Mouse (Mus musculus): ENCODE measurements around the gene Agfg2.
"Not testable (repeated sequence)": the region's sequence is repeated elsewhere in the genome, so short reads cannot be mapped to it uniquely, and the experiment has no call there.

Agfg2 gene

DNA sequence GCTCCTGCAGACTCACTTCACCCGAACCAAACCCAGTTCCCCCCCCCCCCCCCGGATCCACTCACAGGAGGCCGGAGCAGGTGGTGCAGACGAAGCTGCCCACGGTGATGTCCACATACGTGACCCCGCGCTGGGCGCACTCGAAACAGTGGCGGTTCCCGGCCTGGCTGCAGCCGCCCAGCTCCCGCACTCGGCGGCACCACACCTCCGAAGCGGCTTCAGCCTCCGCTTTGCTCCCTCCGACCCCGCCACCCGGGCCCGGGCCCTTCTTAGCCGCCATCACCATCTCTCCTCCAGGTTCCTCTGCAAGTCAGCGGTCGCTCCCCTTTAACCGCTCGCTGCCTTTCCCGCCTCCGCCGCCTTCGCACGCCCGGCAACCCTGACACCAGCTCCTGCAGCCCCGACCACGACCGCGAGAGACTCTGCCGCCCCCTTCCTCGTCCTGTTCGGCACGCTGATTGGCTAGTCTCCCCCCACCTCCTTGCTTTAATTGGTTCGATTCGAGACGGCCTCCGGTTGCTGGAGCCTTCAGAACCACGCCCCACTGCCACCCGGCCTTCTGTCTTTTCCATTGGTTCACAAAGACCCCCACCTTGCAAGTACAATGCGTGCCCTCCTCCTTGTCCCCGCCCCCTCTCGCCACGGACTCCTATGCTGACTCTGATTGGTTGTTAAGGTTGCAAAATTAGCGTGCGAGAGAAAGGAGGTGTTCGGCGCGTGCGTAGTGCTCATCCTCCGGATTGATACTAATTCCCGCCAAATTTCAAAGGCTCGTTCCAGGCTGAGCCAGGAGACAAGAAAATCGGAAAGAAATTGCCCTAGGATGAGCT, at the start of gene Agfg2:
Agfg2 (minus strand) TSS at position 433 of the 830 bp plus-strand sequence.
- DNase-seq (ENCODE audit: low spot score), result peak; percentile 96

- no peak for DNase-seq (ENCODE audit: low spot score)
Measured at GRCm38 (mm10) chr5:137733638-137734288, 49.2 kb upstream of the Agfg2 start.

DNA sequence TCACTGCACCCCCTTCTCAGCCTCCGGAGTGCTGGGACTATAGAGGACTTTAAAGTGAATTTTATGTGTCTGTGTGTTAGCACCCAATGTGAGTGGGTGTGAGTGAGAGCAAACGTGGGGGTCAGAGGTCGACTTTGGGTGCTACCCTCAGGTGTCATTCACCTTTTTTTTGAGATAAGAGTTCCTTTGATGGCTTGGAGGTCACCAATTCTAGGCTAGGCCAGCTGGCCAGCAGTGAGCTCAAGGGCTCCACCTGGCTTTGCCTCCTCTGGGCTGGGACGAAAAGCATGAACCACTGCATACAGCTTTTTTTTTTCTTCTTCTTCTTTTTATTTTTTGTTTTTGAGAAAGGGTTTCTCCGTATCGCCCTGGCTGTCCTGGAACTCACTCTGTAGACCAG, 42.2 kb upstream of the Agfg2 start:
- no peak for DNase-seq (ENCODE audit: low spot score)

DNA sequence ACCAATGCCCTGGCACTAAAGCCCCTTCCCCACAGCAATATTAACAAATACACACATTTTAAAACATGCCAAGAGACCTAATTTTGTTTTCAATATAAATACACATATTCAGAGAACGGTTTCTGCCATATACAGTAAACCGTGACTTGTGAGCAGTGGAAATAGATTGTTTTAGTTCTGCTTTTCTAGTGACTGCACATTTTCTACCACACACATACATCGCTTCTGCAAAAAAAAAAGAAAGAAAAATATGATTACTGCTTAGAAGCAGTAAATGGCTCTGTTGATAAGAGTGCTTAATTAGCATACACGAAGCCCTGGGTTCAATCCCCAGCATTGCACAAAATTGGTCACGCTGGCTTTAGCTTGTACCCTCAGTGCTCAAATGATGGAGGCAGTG, 39.3 kb upstream of the Agfg2 start:
- no peak for DNase-seq (ENCODE audit: low spot score)

- not testable (repeated sequence) for DNase-seq (ENCODE audit: low spot score)
Measured at GRCm38 (mm10) chr5:137720558-137721164, 36.1 kb upstream of the Agfg2 start.

GRCm38 (mm10) chr5:137719088-137719487, 34.6 kb upstream of the Agfg2 start:
- DNase-seq (ENCODE audit: low spot score), result no peak

DNA sequence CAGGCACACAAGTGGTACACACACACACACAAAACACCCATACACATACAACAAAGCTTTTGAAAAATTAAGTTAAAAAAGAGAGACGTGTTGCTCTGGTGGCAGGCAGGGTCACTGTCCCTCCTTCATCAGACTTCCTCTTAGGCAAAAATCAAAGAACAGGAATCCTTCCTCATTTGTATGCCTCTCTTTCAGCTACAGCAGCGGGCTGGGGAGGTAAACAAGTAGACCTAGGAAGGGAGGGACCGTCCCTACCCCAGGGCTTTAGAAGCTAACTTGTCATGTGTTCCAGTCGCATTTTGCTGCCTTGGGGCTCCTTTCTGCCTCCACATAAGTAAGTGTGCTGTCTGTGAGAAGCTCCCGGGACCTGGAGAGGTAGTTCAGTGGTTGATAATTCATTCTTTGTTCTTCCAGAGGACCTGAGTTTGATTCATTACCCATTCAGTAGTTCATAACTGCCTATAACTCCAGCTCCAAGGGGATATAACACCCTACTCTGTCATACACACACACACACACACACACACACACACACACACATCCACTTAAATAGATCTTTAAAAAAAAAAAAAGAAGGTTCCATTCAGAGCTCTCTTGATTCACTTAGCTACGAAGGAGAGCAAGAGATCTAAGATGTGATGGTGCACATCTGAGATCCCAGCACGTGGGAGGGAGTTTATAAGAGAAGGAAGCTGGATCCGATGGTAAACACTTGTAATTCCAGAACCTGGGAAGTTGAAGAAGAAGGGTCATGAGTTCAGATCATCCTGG, 33.7 kb upstream of the Agfg2 start:
- no peak for DNase-seq (ENCODE audit: low spot score)

GRCm38 (mm10) chr5:137715685-137716084, 31.2 kb upstream of the Agfg2 start:
- DNase-seq (ENCODE audit: low spot score), result no peak

DNA sequence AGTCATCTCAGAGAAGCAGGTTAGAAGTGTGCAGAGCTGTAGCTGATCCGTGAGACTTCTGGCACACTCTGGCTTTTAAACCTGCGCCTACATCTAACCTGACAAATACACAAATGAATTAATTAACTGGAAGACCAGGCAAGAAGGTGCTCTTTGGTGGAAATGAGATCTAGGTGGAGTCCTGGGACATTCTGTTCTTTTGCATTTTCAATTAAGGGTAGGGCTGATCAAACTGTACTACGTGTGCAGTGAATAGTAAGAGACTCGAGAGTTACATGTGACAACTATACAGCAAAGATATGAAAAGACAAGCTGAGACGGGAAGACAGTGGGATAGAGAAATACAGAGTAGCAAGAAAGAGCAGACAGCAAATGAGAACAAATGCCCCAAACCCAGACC, 28.9 kb upstream of the Agfg2 start:
- DNase-seq (ENCODE audit: low spot score), result no peak

- DNase-seq (ENCODE audit: low spot score), result peak; percentile 69
Measured at GRCm38 (mm10) chr5:137706913-137707633, 22.5 kb upstream of the Agfg2 start.

DNA sequence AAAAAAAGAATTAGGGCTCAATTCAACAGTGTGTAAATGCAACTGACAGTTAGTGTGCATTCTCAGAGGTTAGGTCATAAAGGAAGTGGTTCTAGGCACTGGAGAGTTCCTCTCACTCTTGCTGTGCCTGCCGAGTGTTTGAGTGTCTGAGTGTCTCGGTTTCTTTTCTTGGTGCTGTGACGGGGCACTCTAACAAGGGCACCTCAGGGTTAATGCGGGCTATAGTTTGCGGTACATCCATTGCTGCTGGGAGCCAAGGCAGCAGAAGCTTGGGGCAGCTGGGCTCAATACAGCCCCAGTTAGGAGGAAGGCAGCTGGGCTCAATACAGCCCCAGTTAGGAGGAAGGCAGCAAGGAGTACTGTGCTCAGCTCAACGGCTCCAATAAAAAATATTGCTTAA, 20.7 kb upstream of the Agfg2 start:
- DNase-seq (ENCODE audit: low spot score), result no peak

DNA sequence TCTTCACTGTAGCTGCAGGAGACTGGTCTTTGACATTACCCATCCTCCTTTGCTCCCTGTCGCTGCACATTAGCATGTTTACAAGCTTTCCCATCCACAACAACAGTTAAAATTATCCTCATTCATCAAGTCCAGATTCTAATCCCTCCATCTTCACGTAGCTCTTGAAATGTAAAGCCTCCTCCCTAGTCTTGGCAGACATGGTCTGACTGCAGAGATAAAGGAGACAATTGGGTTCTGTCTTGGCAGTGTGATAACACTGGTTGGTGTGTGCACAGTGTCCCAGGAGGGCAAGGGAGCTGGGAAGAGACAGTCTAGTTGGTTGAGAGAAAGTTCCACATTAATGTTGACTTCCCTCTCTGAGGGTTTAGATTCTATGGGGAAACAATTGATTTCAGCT, 15.3 kb upstream of the Agfg2 start:
- DNase-seq (ENCODE audit: low spot score), result no peak

DNA sequence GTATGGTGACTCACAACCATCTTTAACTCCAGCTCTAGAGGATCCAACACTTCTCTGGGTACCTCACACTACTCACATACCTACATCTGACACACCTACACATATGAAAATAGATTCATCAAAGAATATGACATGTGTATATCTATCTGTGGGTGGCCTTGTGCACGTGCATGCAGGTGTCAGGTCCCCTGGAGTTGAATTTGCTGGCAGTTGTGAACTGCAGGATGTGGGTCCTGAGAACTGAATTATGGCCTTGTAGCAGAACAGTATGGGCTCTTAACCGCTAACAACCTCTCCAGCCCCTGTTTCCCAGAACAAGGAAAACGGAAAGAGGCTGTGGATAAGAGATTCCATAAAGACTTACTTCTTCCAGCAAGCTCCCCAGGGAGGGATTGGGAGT, 14.6 kb upstream of the Agfg2 start:
- DNase-seq (ENCODE audit: low spot score), result no peak

DNA sequence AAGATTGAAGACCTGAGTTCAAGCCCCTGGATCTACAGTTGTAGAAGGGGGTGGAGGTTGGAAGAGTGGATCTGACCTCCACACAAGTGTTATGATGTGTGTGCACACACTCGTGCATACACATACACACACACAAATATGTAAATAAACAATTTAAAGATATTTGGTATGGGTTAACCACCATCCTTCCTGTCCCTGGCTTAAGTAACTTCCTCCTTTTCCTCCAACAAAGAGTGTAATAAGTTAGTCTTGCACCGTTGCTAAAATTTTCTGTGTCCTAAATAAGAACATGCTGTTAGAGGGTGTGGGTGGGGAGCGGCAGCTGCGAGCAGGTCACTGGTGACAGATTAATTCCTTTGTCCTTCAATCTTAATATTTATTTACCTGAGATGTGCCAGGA, 11.4 kb upstream of the Agfg2 start:
- DNase-seq (ENCODE audit: low spot score), result no peak

GRCm38 (mm10) chr5:137694796-137695195, 10.3 kb upstream of the Agfg2 start:
- DNase-seq (ENCODE audit: low spot score), result no peak

DNA sequence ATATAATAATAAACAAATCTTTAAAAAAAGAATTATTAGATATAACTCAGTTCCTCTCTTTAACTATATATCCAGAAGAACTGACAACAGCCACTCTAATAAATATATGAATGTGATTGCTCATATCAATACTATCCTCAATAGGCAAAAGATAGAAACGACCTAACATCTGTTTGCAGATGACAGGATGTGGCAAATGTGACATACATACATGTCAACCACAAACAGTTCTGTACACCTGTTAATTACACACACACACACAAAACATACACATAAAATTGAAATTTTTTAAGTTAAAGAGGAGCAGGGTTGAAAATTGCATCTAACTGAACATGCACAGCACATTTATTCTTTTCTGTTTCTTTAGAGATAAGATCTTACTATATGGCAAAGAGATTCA, 7.4 kb upstream of the Agfg2 start:
- DNase-seq (ENCODE audit: low spot score), result no peak

- DNase-seq (ENCODE audit: low spot score), result no peak
Measured at GRCm38 (mm10) chr5:137690531-137690930, 6.0 kb upstream of the Agfg2 start.

DNA sequence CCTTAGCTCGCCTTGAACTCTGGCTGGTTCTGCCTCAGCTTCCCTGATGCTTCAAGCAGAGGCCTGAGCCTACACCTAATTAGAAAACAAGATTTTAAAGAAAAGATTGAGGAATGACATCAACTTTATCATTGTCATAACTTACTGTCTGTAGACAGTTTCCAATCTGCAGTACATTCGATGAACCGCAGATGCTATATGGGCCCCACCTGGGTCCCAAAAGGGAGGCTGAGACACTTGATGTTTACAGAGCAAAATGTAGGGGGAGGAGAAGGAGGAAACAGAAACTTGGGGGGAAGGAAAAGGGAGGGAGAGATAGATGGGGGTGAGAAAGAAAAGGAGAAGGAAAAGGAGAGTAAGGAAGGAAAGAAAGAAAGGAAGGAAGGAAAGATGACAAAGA, 5.4 kb upstream of the Agfg2 start:
- DNase-seq (ENCODE audit: low spot score), result no peak

- no peak for DNase-seq (ENCODE audit: low spot score)
Measured at GRCm38 (mm10) chr5:137686127-137686790, 1.7 kb upstream of the Agfg2 start.

- no peak for DNase-seq (ENCODE audit: low spot score)
Measured at GRCm38 (mm10) chr5:137685653-137686052, 1.1 kb upstream of the Agfg2 start.
